Mouse (Mus musculus) naive thymus-derived CD4-positive, alpha-beta T cell, adult 2 months (primary cell): ENCODE measurements at regions not wholly inside any gene's neighbourhood (a gene's known extent, or its start where the extent isn't known, plus 50 kb on each side); places are given as distances from the start of the nearest gene placed in this dataset.
A peak's percentile ranks its signal among the peaks of the same experiment; 100 is the strongest.
"Not testable (repeated sequence)": the region's sequence is repeated elsewhere in the genome, so short reads cannot be mapped to it uniquely, and the experiment has no call there.

Source experiments
- DNase-seq: peaks from one replicate; pipeline ENCODE4 v3.0.0-alpha.2; 2011; ENCODE audit warnings: low read depth

- not testable (repeated sequence) for DNase-seq
Observed at GRCm38 (mm10) chr12:114757948-114758347, 1214.2 kb downstream of the Adam6a start.

- DNase-seq = not testable (repeated sequence)
Observed at GRCm38 (mm10) chr12:114764211-114764610, 1220.5 kb downstream of the Adam6a start.

DNA sequence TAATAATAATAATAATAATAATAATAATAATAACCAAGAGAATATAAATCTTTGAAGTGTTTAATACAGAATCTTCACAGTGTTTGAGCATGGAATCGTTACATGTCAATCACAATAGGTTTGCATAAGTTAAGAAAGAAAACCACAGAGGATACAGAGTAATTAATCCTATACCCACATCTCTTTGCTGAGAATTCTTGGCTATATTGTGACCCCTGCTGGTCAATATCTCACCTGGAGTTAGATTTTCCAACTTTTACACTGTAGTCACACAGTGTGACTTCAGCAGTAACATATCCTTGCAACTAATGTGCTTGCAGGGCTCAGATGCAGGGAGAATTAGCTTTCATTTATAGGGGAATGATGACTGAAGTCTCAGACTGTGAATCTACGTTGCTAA, 1231.7 kb downstream of the Adam6a start:
- DNase-seq = not testable (repeated sequence)

- peak; percentile 65 for DNase-seq
Observed at GRCm38 (mm10) chr12:114804422-114804821, 1243.1 kb upstream of the Zfp386 start.

- DNase-seq = peak; percentile 44
Observed at GRCm38 (mm10) chr12:114809186-114809585, 1238.3 kb upstream of the Zfp386 start.

DNA sequence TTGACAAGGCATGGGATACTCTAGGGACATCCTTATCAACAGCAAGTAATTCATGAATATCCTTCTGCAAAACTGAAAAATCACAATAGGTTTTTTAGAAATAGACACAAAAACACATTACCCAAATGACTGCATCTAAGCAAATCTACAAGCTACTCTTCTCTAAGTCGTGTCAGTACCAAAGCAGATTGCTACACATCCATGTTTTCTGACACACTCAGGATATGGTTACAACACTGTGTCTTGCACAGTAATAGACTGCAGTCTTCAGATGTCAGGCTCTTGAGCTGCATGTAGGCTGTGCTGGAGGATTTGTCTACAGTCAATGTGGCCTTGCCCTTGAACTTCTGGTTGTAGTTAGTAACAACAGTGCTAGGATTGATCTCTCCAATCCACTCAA, 1230.7 kb upstream of the Zfp386 start:
- not testable (repeated sequence) for DNase-seq

- DNase-seq = no peak
Observed at GRCm38 (mm10) chr12:114832916-114833315, 1214.6 kb upstream of the Zfp386 start.
